Mouse (Mus musculus): ENCODE measurements around the gene Tipin. TPM values are rescaled to one million over a fixed set of nuclear protein-coding genes. Genes with fewer than 3 reads are reported as not detected.
A peak's percentile ranks its signal among the peaks of the same experiment; 100 is the strongest.

The Tipin gene
- polyA plus RNA-seq, 1 experiment, result 33.1 TPM

DNA sequence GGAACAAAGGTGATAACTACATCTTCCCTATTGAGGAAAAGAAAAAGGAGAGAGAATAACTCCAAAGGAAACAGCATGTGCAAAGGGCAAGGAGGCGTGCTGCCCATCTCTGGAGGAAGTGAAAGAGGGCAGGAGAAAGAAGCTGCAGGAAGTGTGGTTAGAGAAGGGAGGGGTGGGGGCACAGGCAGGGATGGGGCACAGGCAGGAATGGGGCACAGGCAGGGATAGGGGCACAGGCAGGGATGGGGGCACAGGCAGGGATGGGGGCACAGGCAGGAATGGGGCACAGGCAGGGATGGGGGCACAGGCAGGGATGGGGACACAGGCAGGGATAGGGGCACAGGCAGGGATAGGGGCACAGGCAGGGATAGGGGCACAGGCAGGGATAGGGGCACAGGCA, 32.0 kb upstream of the Tipin start:
- no peaks in the 10 kb centered on the region for H3K27me3 ChIP-seq (ENCODE audit: control insufficient read depth, insufficient read depth, insufficient read length)
- TF ChIP-seq REST (IDR thresholded peaks at IDR 0.05; ENCODE audit: insufficient read depth, insufficient read length) (no peak), SRF (IDR thresholded peaks at IDR 0.05; ENCODE audit: control insufficient read depth, insufficient read length, low read depth) (no peak), TCF3 (IDR thresholded peaks at IDR 0.05; ENCODE audit: insufficient read length, low read depth) (no peak), POLR2A (IDR thresholded peaks at IDR 0.05; ENCODE audit: insufficient read length, low read depth) (no peak), POLR2AphosphoS2 (IDR thresholded peaks at IDR 0.05; ENCODE audit: insufficient read length, low read depth) (no peak)
- peaks cover 81% of the 10 kb centered on the region for H3K79me2 ChIP-seq (ENCODE audit: control insufficient read depth, insufficient read depth)
- no peak overlapping the region for H3ac ChIP-seq (ENCODE audit: control insufficient read depth, insufficient read length)
- no peaks in the 10 kb centered on the region for H3K36me3 ChIP-seq (ENCODE audit: control insufficient read depth, insufficient read depth)
- no peak overlapping the region for H3K4me2 ChIP-seq (ENCODE audit: low read depth)
- H3K4me3 ChIP-seq, result no peak overlapping the region

DNA sequence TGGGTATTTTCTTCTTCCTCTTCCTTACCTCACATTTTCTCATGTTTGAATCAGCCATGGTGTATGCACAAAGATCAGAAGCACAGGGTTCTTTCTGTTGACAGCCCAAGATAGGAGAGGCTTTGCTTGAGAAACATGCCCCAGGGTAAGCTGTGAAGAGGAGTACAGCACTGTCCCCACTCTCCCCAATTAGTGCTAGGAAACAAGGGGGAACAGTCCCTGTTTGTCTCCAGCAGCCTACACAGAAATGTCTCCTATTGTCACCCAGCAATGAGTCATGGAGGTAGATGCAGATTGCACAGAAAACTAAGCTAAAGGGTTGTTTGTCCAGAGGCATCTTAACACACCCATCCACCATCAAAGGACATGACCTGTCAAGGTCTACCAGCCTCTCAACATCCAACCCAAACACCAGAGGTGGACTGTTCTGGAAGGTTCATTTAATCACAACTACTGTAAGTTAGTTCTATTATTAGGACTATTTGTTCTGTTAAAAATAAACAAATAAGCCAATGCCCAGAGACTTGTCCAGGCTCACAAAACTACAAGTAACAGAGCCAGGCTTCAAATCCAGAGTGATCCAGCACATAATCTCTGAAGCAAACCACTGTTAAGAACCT, 31.2 kb upstream of the Tipin start:
- Histone ChIP-seq H3K36me3 (ENCODE audit: control insufficient read depth, insufficient read depth) (no peaks in the 10 kb centered on the region), H3ac (ENCODE audit: control insufficient read depth, insufficient read length) (no peak overlapping the region), H3K4me3 (no peak overlapping the region), H3K79me2 (ENCODE audit: control insufficient read depth, insufficient read depth) (peaks cover 72% of the 10 kb centered on the region), H3K27me3 (ENCODE audit: control insufficient read depth, insufficient read depth, insufficient read length) (no peaks in the 10 kb centered on the region), H3K4me2 (ENCODE audit: low read depth) (peak overlapping the region; percentile 98)
- TF ChIP-seq E2F4 (IDR thresholded peaks at IDR 0.05; ENCODE audit: insufficient read depth) (no peak), POLR2A (IDR thresholded peaks at IDR 0.05; ENCODE audit: insufficient read length, low read depth) (no peak), POLR2AphosphoS2 (IDR thresholded peaks at IDR 0.05; ENCODE audit: insufficient read length, low read depth) (no peak), TCF12 (IDR thresholded peaks at IDR 0.05; ENCODE audit: insufficient read depth, poor library complexity, severe bottlenecking) (no peak), MYOG (IDR thresholded peaks at IDR 0.05; ENCODE audit: control insufficient read depth in 1 of 3, insufficient read depth in 1 of 3, insufficient read length in 2 of 3, low read depth in 2 of 3) (no peak), MAX (IDR thresholded peaks at IDR 0.05; ENCODE audit: low read depth) (no peak), CEBPB (IDR thresholded peaks at IDR 0.05; ENCODE audit: insufficient read depth, poor library complexity, severe bottlenecking) (no peak), REST (IDR thresholded peaks at IDR 0.05; ENCODE audit: insufficient read depth, insufficient read length) (no peak), TCF3 (IDR thresholded peaks at IDR 0.05; ENCODE audit: insufficient read length, low read depth) (no peak)

DNA sequence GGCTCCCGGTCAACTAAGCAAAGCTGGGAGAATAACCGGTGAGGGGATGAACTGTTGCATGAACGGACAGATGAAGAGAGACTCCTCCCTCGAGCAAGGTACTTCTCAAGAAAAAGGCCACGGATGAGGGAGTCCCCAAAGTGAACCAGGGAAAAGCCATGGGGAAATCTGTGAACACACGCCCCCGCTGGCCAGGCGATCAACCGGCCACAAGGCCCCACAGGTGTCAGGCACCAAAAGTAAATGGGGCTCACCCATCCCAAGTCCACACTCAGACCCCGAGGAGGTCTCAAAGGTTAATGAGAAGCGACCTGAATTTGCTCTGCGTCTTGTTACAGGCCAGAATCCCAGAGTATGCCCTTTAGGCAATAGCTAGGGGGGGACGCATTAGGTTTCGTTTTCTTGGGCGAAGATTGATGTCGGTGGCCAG, 28.8 kb upstream of the Tipin start:
- peak in 1 of 3 experiments; percentile 12 for TF ChIP-seq MYOG (IDR thresholded peaks at IDR 0.05; ENCODE audit: control insufficient read depth in 1 of 3, insufficient read depth in 1 of 3, insufficient read length in 2 of 3, low read depth in 2 of 3)
- TF ChIP-seq TCF3 (IDR thresholded peaks at IDR 0.05; ENCODE audit: insufficient read length, low read depth), result no peak
- TF ChIP-seq E2F4 (IDR thresholded peaks at IDR 0.05; ENCODE audit: insufficient read depth), result no peak
- TF ChIP-seq USF1 (IDR thresholded peaks at IDR 0.05; ENCODE audit: low read depth), result no peak
- TF ChIP-seq SRF (IDR thresholded peaks at IDR 0.05; ENCODE audit: control insufficient read depth, insufficient read length, low read depth), result no peak
- peak in 1 of 3 experiments; percentile 37 for TF ChIP-seq MYOD1 (IDR thresholded peaks at IDR 0.05; ENCODE audit: control insufficient read depth in 1 of 3, insufficient read length in 2 of 3, low read depth in 2 of 3)
- Histone ChIP-seq H3K4me3 (peak overlapping the region; percentile 96), H3K79me2 (ENCODE audit: control insufficient read depth, insufficient read depth) (peaks cover 50% of the 10 kb centered on the region), H3K27me3 (ENCODE audit: control insufficient read depth, insufficient read depth, insufficient read length) (no peaks in the 10 kb centered on the region), H3K36me3 (ENCODE audit: control insufficient read depth, insufficient read depth) (no peaks in the 10 kb centered on the region), H3ac (ENCODE audit: control insufficient read depth, insufficient read length) (peak overlapping the region; percentile 97), H3K4me2 (ENCODE audit: low read depth) (peak overlapping the region; percentile 98)

DNA sequence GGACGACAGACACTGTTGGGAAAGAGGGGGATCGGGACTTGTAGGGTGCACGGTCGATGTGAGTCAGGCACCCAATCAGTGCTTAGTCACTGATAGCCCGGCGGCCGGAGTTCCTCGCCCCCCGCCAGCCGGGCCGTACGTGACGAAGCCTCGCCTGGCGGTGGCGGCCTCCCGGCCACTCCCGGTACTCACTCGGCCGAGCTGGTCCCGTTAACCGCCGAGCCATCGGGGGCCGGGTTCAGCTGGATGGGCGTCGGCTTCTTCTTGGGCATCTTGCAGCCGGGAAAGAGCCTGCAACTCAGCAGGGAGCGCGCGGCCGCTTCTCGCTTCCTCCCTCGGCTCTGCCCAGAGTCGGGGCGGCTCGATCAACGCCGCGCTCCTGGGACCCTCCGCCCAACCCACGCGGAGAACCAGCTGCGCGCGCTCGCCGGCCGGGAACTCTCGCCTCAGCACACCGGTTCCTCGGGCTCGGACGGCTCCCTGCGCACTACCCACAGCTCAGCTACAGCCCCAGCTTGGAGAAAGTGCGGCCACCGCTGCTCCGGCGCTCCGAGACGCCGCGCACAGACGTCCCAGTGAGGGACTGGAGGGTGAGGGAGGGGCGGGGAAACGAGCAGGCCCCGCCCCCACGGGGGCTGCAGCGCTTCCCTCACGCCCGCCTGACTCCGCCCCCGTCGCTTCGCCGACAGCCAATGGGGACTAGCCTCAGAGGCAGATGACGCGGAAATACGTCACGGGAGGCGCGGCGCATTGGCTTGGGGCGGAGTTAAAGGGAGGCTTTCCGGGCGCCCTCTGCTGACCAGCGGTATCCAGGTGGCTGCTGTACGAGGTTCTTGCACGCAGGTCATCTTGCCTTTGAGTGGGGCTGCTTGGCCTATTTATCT, 28.1 kb upstream of the Tipin start, which contains the start of gene Map2k1:
Gene Map2k1, minus strand, starts transcription at position 611 of the 884 bp plus-strand sequence.
- no peak for TF ChIP-seq MYOG (IDR thresholded peaks at IDR 0.05; ENCODE audit: control insufficient read depth in 1 of 3, insufficient read depth in 1 of 3, insufficient read length in 2 of 3, low read depth in 2 of 3)
- TF ChIP-seq USF1 (IDR thresholded peaks at IDR 0.05; ENCODE audit: low read depth), result peak; percentile 73
- peak; percentile 47 for TF ChIP-seq SRF (IDR thresholded peaks at IDR 0.05; ENCODE audit: control insufficient read depth, insufficient read length, low read depth)
- no peak for TF ChIP-seq MYOD1 (IDR thresholded peaks at IDR 0.05; ENCODE audit: control insufficient read depth in 1 of 3, insufficient read length in 2 of 3, low read depth in 2 of 3)
- TF ChIP-seq POLR2AphosphoS2 (IDR thresholded peaks at IDR 0.05; ENCODE audit: insufficient read length, low read depth), result peak; percentile 96
- no peak for TF ChIP-seq MAX (IDR thresholded peaks at IDR 0.05; ENCODE audit: low read depth)
- no peak for TF ChIP-seq E2F4 (IDR thresholded peaks at IDR 0.05; ENCODE audit: insufficient read depth)
- peak; percentile 98 for TF ChIP-seq POLR2A (IDR thresholded peaks at IDR 0.05; ENCODE audit: insufficient read length, low read depth)
- no peak for TF ChIP-seq CEBPB (IDR thresholded peaks at IDR 0.05; ENCODE audit: insufficient read depth, poor library complexity, severe bottlenecking)
- no peak for TF ChIP-seq TCF12 (IDR thresholded peaks at IDR 0.05; ENCODE audit: insufficient read depth, poor library complexity, severe bottlenecking)
- no peak for TF ChIP-seq TCF3 (IDR thresholded peaks at IDR 0.05; ENCODE audit: insufficient read length, low read depth)
- no peak for TF ChIP-seq REST (IDR thresholded peaks at IDR 0.05; ENCODE audit: insufficient read depth, insufficient read length)
- Histone ChIP-seq H3ac (ENCODE audit: control insufficient read depth, insufficient read length) (peak within 1 kb of the TSS; percentile 97), H3K79me2 (ENCODE audit: control insufficient read depth, insufficient read depth) (peaks cover 44% of the 10 kb centered on the region)

More for the DNA sequence above, 28.1 kb upstream of the Tipin start, which contains the start of gene Map2k1:
- Histone ChIP-seq H3K36me3 (ENCODE audit: control insufficient read depth, insufficient read depth) (no peaks in the 10 kb centered on the region), H3K4me2 (ENCODE audit: low read depth) (peak within 1 kb of the TSS; percentile 98), H3K4me3 (peak within 1 kb of the TSS; percentile 96), H3K27me3 (ENCODE audit: control insufficient read depth, insufficient read depth, insufficient read length) (no peaks in the 10 kb centered on the region)
